Mouse (Mus musculus) kidney, adult 2 months (tissue): ENCODE data around the gene Larp1.

Source experiments
- CTCF ChIP-seq: fragments of 200-500 bp; conservative IDR thresholded peaks from 2 replicates; pipeline ENCODE4 v1.5.1; 2011; ENCODE audit warnings: low read depth, mild to moderate bottlenecking, control low read depth, low read length, moderate library complexity, mixed read lengths; ENCODE audit not compliant: insufficient read depth, insufficient read length
- POLR2A ChIP-seq: fragments of 200-500 bp; IDR thresholded peaks from one replicate; pipeline ENCODE4 v1.6.1; 2011; ENCODE audit warnings: low read depth, low read length, control low read depth

DNA sequence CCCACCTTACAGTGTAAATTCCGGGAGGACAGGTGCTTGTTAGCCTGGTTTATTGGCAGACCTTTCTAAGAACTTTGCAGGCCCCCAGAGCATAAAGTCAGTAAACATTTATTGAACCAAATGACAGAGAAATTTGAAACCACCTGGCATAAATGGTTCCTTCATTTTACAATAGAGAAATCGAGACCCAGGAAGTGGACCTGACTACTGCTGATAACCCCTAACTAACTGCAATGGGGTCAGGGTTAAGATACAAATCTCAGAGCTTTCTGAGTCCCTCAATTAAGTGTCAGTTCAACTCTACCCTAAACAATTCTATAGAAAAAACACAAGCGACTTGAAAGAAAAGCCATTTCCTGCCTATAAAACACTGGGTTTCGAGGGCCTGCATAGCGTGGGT, 851 bp upstream of the Larp1 start:
- TF ChIP-seq POLR2A (no peak), CTCF (no peak)
